Mouse (Mus musculus) regulatory T cell (primary cell): ENCODE data around the gene Cfap44.
"Not testable (repeated sequence)": the region's sequence is repeated elsewhere in the genome, so short reads cannot be mapped to it uniquely, and the experiment has no call there.

ENCODE experiments used
- in situ Hi-C: fragments of 300-600 bp; cut with MboI, MseI; formaldehyde crosslinking; loops from one replicate; pipeline ENCODE4 v1.15.1; 2025; ENCODE audit warnings: high pct_unique_total_duplicates

Gene Cfap44

GRCm38 (mm10) chr16:44428456-44428855 lies 33.9 kb downstream of the Cfap44 start:
- in situ Hi-C loops, result no loop called here

- in situ Hi-C loops, result no loop called here
Observed at GRCm38 (mm10) chr16:44430021-44430420, 35.4 kb downstream of the Cfap44 start.

- in situ Hi-C loops, result no loop called here
Observed at GRCm38 (mm10) chr16:44434931-44435330, 40.3 kb downstream of the Cfap44 start.

- in situ Hi-C loops, result no loop called here
Observed at GRCm38 (mm10) chr16:44435481-44435880, 40.9 kb downstream of the Cfap44 start.

GRCm38 (mm10) chr16:44441913-44442312 lies 47.3 kb downstream of the Cfap44 start:
- in situ Hi-C loops, result not testable (repeated sequence)

GRCm38 (mm10) chr16:44457858-44458257 lies 63.3 kb downstream of the Cfap44 start:
- in situ Hi-C loops, result no loop called here

GRCm38 (mm10) chr16:44458826-44459225 lies 64.2 kb downstream of the Cfap44 start:
- in situ Hi-C loops, result no loop called here

GRCm38 (mm10) chr16:44460922-44461321 lies 66.3 kb downstream of the Cfap44 start:
- in situ Hi-C loops, result no loop called here

GRCm38 (mm10) chr16:44475281-44475680 lies 80.7 kb downstream of the Cfap44 start:
- in situ Hi-C loops, result loop anchor here (25.0 kb wide), 1 partner anchor 612 kb away; the partner anchor contains the start of gene Ccdc80

GRCm38 (mm10) chr16:44475682-44476375 lies 81.2 kb downstream of the Cfap44 start:
- in situ Hi-C loops, result loop anchor here (25.0 kb wide), 1 partner anchor 611 kb away; the partner anchor contains the start of gene Ccdc80

- in situ Hi-C loops, result loop anchor here (25.0 kb wide), 1 partner anchor 609 kb away; the partner anchor contains the start of gene Ccdc80
Observed at GRCm38 (mm10) chr16:44478767-44479166, 84.2 kb downstream of the Cfap44 start.

- in situ Hi-C loops, result loop anchor here (25.0 kb wide), 1 partner anchor 607 kb away; the partner anchor contains the start of gene Ccdc80
Observed at GRCm38 (mm10) chr16:44479852-44480251, 85.3 kb downstream of the Cfap44 start.

- in situ Hi-C loops, result loop anchor here (25.0 kb wide), 1 partner anchor 607 kb away; the partner anchor contains the start of gene Ccdc80
Observed at GRCm38 (mm10) chr16:44480616-44481015, 86.0 kb downstream of the Cfap44 start.

GRCm38 (mm10) chr16:44481599-44482593 lies 87.3 kb downstream of the Cfap44 start:
- in situ Hi-C loops, result loop anchor here (25.0 kb wide), 1 partner anchor 605 kb away; the partner anchor contains the start of gene Ccdc80

GRCm38 (mm10) chr16:44484079-44484478 lies 89.5 kb downstream of the Cfap44 start:
- in situ Hi-C loops, result loop anchor here (25.0 kb wide), 1 partner anchor 603 kb away; the partner anchor contains the start of gene Ccdc80

- in situ Hi-C loops, result loop anchor here (5.0 to 25.0 kb wide), 2 partner anchors 212 to 602 kb away; partner anchors contain the start of gene Ccdc80
Observed at GRCm38 (mm10) chr16:44484831-44485230, 90.2 kb downstream of the Cfap44 start.

GRCm38 (mm10) chr16:44485691-44486090 lies 91.1 kb downstream of the Cfap44 start:
- in situ Hi-C loops, result loop anchor here (5.0 to 25.0 kb wide), 2 partner anchors 212 to 602 kb away; partner anchors contain the start of gene Ccdc80

GRCm38 (mm10) chr16:44486612-44487011 lies 92.0 kb downstream of the Cfap44 start:
- in situ Hi-C loops, result loop anchor here (5.0 to 25.0 kb wide), 2 partner anchors 211 to 601 kb away; partner anchors contain the start of gene Ccdc80

GRCm38 (mm10) chr16:44487194-44487593 lies 92.6 kb downstream of the Cfap44 start:
- in situ Hi-C loops, result loop anchor here (5.0 to 25.0 kb wide), 2 partner anchors 210 to 600 kb away; partner anchors contain the start of gene Ccdc80

- in situ Hi-C loops, result loop anchor here (25.0 kb wide), 1 partner anchor 596 kb away; the partner anchor contains the start of gene Ccdc80
Observed at GRCm38 (mm10) chr16:44491051-44491450, 96.5 kb downstream of the Cfap44 start.

- in situ Hi-C loops, result loop anchor here (25.0 kb wide), 1 partner anchor 595 kb away; the partner anchor contains the start of gene Ccdc80
Observed at GRCm38 (mm10) chr16:44492151-44492550, 97.6 kb downstream of the Cfap44 start.
